Mouse (Mus musculus): ENCODE measurements at regions not wholly inside any gene's neighbourhood (a gene's known extent, or its start where the extent isn't known, plus 50 kb on each side); places are given as distances from the start of the nearest gene placed in this dataset.

- TF ChIP-seq POLR2A (IDR thresholded peaks at IDR 0.05; ENCODE audit: extremely low read depth, insufficient read depth, low read length), result no peak
- TF ChIP-seq CTCF (IDR thresholded peaks at IDR 0.05; ENCODE audit: low read depth, low read length), result no peak
Measured at GRCm38 (mm10) chr8:103007284-103007984, 222.0 kb upstream of the Cdh11 start.
